Mouse (Mus musculus) liver, embryonic 15.5 days (tissue): Measurements from ENCODE around the gene Bbs12. TPM values are rescaled to one million over a fixed set of nuclear protein-coding genes. Genes with fewer than 3 reads are reported as not detected.

ENCODE experiments used
- ATAC-seq: fragments of 200-750 bp; cut with Nextera tagmentation; 2 replicates; pipeline ENCODE4 v1.8.0; 2017; ENCODE audit warnings: moderate number of reproducible peaks, mild to moderate bottlenecking, moderate library complexity; ENCODE audit not compliant: insufficient read depth
- H3K27ac ChIP-seq: fragments of 300-500 bp; sonication (generic); replicated peaks from 2 replicates; pipeline ENCODE4 v1.5.1; 2015; ENCODE audit warnings: mild to moderate bottlenecking, inconsistent platforms
- H3K27me3 ChIP-seq: fragments of 300-500 bp; sonication (generic); 2 replicates; pipeline ENCODE4 v1.6.1; 2015; ENCODE audit warnings: mild to moderate bottlenecking, inconsistent platforms
- H3K36me3 ChIP-seq: fragments of 300-500 bp; sonication (generic); replicated peaks from 2 replicates; pipeline ENCODE4 v1.6.1; 2015; ENCODE audit warnings: moderate library complexity, mild to moderate bottlenecking, inconsistent platforms
- H3K4me1 ChIP-seq: fragments of 300-500 bp; sonication (generic); replicated peaks from 2 replicates; pipeline ENCODE4 v1.6.1; 2015; ENCODE audit warnings: inconsistent platforms
- H3K4me2 ChIP-seq: fragments of 300-500 bp; sonication (generic); 2 replicates; pipeline ENCODE4 v1.6.1; 2015; ENCODE audit warnings: moderate library complexity, mild to moderate bottlenecking, inconsistent platforms
- H3K4me3 ChIP-seq: fragments of 300-500 bp; sonication (generic); replicated peaks from 2 replicates; pipeline ENCODE4 v1.5.1; 2015; ENCODE audit warnings: mild to moderate bottlenecking, inconsistent platforms
- H3K9ac ChIP-seq: fragments of 300-500 bp; sonication (generic); 2 replicates; pipeline ENCODE4 v1.6.1; 2015; ENCODE audit warnings: moderate library complexity, mild to moderate bottlenecking, inconsistent platforms
- H3K9me3 ChIP-seq: fragments of 300-500 bp; sonication (generic); replicated peaks from 2 replicates; pipeline ENCODE4 v1.6.1; 2016; ENCODE audit warnings: inconsistent platforms
- WGBS: fragments of 180-500 bp; shearing (Covaris S2); methylation state at CpG from one replicate; pipeline ENCODE4 v1.1.7; 2015; ENCODE audit warnings: mixed read lengths; ENCODE audit not compliant: insufficient replicate concordance; 5-methylcytosine and 5-hydroxymethylcytosine counted together
- polyA plus RNA-seq: library from polyadenylated mRNA; unstranded; fragments of >200 nt; fragmentation: Nextera tagmentation; extraction: Ambion mirVana; gene quantifications from 2 replicates; pipeline ENCODE4 v1.2.1, GENCODE M21; 2015

Gene Bbs12
- polyA plus RNA-seq, 1 experiment from 2014 or later = 2.6 TPM

GRCm38 (mm10) chr3:37353951-37354481 is 41.7 kb downstream of the Bbs12 start:
- peaks cover 13% of the 10 kb centered on the region for H3K4me1 ChIP-seq
- no peaks in the 10 kb centered on the region for H3K9me3 ChIP-seq
- no peak for ATAC-seq
- no peak overlapping the region for H3K9ac ChIP-seq
- WGBS = 67% methylated on average over 10 of the region's 10 CpGs
- H3K27ac ChIP-seq = no peak overlapping the region
- H3K4me2 ChIP-seq = no peak overlapping the region
- H3K27me3 ChIP-seq = peaks cover 20% of the 10 kb centered on the region
- no peak overlapping the region for H3K4me3 ChIP-seq
- no peaks in the 10 kb centered on the region for H3K36me3 ChIP-seq

- peaks cover 20% of the 10 kb centered on the region for H3K27me3 ChIP-seq
- peaks cover 6% of the 10 kb centered on the region for H3K4me1 ChIP-seq
- no peak for ATAC-seq
- H3K9ac ChIP-seq = no peak overlapping the region
- no peak overlapping the region for H3K4me3 ChIP-seq
- H3K27ac ChIP-seq = no peak overlapping the region
- H3K36me3 ChIP-seq = no peaks in the 10 kb centered on the region
- H3K4me2 ChIP-seq = no peak overlapping the region
- 81% methylated on average over 1 of the region's 1 CpGs for WGBS
- H3K9me3 ChIP-seq = no peaks in the 10 kb centered on the region
These were observed 42.4 kb downstream of the Bbs12 start for GRCm38 (mm10) chr3:37354737-37355136.

- WGBS = 48% methylated on average over 9 of the region's 9 CpGs
- Histone ChIP-seq H3K9me3 (no peaks in the 10 kb centered on the region), H3K9ac (no peak overlapping the region), H3K4me1 (no peaks in the 10 kb centered on the region), H3K4me3 (no peak overlapping the region), H3K27me3 (peaks cover 9% of the 10 kb centered on the region; the same call in 1 of the 2 replicates), H3K36me3 (no peaks in the 10 kb centered on the region), H3K4me2 (no peak overlapping the region), H3K27ac (no peak overlapping the region)
- no peak for ATAC-seq
These were observed 48.4 kb downstream of the Bbs12 start for GRCm38 (mm10) chr3:37360729-37361128.

DNA sequence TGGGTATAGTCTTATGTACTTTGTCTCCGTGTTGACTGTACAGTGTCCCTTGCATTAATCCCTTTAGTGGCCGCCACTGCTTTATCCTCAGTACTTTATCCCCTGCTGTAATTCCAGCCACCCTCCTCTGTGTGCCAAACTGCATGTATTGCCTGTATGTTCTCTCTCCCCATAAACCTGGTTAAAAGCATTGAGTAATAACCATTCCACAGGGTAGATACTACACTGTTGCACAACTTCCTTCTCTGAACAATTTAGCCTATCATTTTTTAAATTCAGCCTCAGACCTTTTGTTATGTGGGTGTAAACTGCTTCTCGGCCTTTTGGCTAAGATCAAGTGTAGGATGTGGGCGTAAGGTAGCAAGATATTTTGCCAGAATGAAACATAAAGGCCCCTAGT is 52.8 kb downstream of the Bbs12 start:
- WGBS = 71% methylated on average over 4 of the region's 4 CpGs
- ATAC-seq = no peak

GRCm38 (mm10) chr3:37365976-37366375 is 53.6 kb downstream of the Bbs12 start:
- Histone ChIP-seq H3K27me3 (no peaks in the 10 kb centered on the region), H3K4me3 (no peak overlapping the region), H3K9me3 (no peaks in the 10 kb centered on the region), H3K4me2 (no peak overlapping the region), H3K4me1 (no peaks in the 10 kb centered on the region), H3K9ac (no peak overlapping the region), H3K36me3 (no peaks in the 10 kb centered on the region), H3K27ac (no peak overlapping the region)
- WGBS = 43% methylated on average over 3 of the region's 3 CpGs
- no peak for ATAC-seq

More for the DNA sequence above, 52.8 kb downstream of the Bbs12 start:
- no peak overlapping the region for H3K4me3 ChIP-seq
- no peaks in the 10 kb centered on the region for H3K4me1 ChIP-seq
- no peak overlapping the region for H3K4me2 ChIP-seq
- H3K27ac ChIP-seq = no peak overlapping the region
- H3K9me3 ChIP-seq = no peaks in the 10 kb centered on the region
- H3K27me3 ChIP-seq = no peaks in the 10 kb centered on the region
- no peak overlapping the region for H3K9ac ChIP-seq
- no peaks in the 10 kb centered on the region for H3K36me3 ChIP-seq

GRCm38 (mm10) chr3:37366381-37367053 is 54.2 kb downstream of the Bbs12 start:
- Histone ChIP-seq H3K27ac (no peak overlapping the region), H3K36me3 (no peaks in the 10 kb centered on the region), H3K4me2 (no peak overlapping the region), H3K27me3 (no peaks in the 10 kb centered on the region), H3K9ac (no peak overlapping the region), H3K4me3 (no peak overlapping the region), H3K4me1 (no peaks in the 10 kb centered on the region), H3K9me3 (no peaks in the 10 kb centered on the region)
- no peak for ATAC-seq
- WGBS = 33% methylated on average over 4 of the region's 4 CpGs

GRCm38 (mm10) chr3:37370407-37370806 is 58.1 kb downstream of the Bbs12 start:
- Histone ChIP-seq H3K27ac (no peak overlapping the region), H3K4me2 (no peak overlapping the region), H3K4me3 (no peak overlapping the region), H3K4me1 (no peaks in the 10 kb centered on the region), H3K9ac (no peak overlapping the region), H3K36me3 (no peaks in the 10 kb centered on the region), H3K9me3 (no peaks in the 10 kb centered on the region), H3K27me3 (no peaks in the 10 kb centered on the region)
- 50% methylated on average over 4 of the region's 4 CpGs for WGBS
- ATAC-seq = no peak

Other genes with a start within 250 kb of the Bbs12 start
- gene Adad1, start 249.0 kb upstream of the Bbs12 start, polyA plus RNA-seq = 0.29 TPM in 1 of 2 replicates, not detected in the other
- gene Il2, start 186.6 kb upstream of the Bbs12 start, polyA plus RNA-seq = 0.14 TPM in 1 of 2 replicates, not detected in the other
- gene Il21, start 79.9 kb upstream of the Bbs12 start, polyA plus RNA-seq = not detected in 2 replicates
- 0.84 and 1.7 TPM in 2 replicates for gene Cetn4, start 154 bp downstream of the Bbs12 start, polyA plus RNA-seq
- gene Fgf2, start 35.8 kb downstream of the Bbs12 start, polyA plus RNA-seq = 0.12 and 0.14 TPM in 2 replicates
- gene Spata5, start 107.3 kb downstream of the Bbs12 start, polyA plus RNA-seq = 14.4 and 17.8 TPM in 2 replicates
- 4.9 and 5.1 TPM in 2 replicates for gene Nudt6, start 107.7 kb downstream of the Bbs12 start, polyA plus RNA-seq